Mouse (Mus musculus) intestine, embryonic 16.5 days (tissue): ENCODE measurements around the gene Gm21440. TPM values are rescaled to one million over a fixed set of nuclear protein-coding genes. Genes with fewer than 3 reads are reported as not detected.
"Not testable (repeated sequence)": the region's sequence is repeated elsewhere in the genome, so short reads cannot be mapped to it uniquely, and the experiment has no call there.

Experiments used
- ATAC-seq: fragments of 200-750 bp; cut with Nextera tagmentation; 2 replicates; pipeline ENCODE4 v1.8.0; 2017; ENCODE audit warnings: moderate TSS enrichment, moderate library complexity
- H3K27ac ChIP-seq: fragments of 300-500 bp; sonication (generic); 2 replicates; pipeline ENCODE4 v1.5.1; 2014; ENCODE audit warnings: mild to moderate bottlenecking, low read length
- H3K27me3 ChIP-seq: fragments of 300-500 bp; sonication (generic); replicated peaks from 2 replicates; pipeline ENCODE4 v1.6.1; 2014; ENCODE audit warnings: low read length, control low read depth, mixed read lengths; ENCODE audit not compliant: control insufficient read depth, insufficient read depth
- H3K36me3 ChIP-seq: fragments of 300-500 bp; sonication (generic); 2 replicates; pipeline ENCODE4 v1.6.1; 2014; ENCODE audit warnings: low read length, control low read depth; ENCODE audit not compliant: control insufficient read depth, insufficient read depth
- H3K4me1 ChIP-seq: fragments of 300-500 bp; sonication (generic); 2 replicates; pipeline ENCODE4 v1.6.1; 2014; ENCODE audit warnings: low read length, control low read depth, mixed read lengths; ENCODE audit not compliant: control insufficient read depth, insufficient read depth
- H3K4me2 ChIP-seq: fragments of 300-500 bp; sonication (generic); 2 replicates; pipeline ENCODE4 v1.6.1; 2014; ENCODE audit warnings: low read depth, low read length, control low read depth
- H3K4me3 ChIP-seq: fragments of 300-500 bp; sonication (generic); 2 replicates; pipeline ENCODE4 v1.5.1; 2014; ENCODE audit warnings: mild to moderate bottlenecking, low read length
- H3K9ac ChIP-seq: fragments of 300-500 bp; sonication (generic); 2 replicates; pipeline ENCODE4 v1.6.1; 2014; ENCODE audit warnings: low read depth, low read length
- H3K9me3 ChIP-seq: fragments of 300-500 bp; sonication (generic); 2 replicates; pipeline ENCODE4 v1.6.1; 2016; ENCODE audit warnings: low read length, control low read depth; ENCODE audit not compliant: control insufficient read depth
- WGBS: fragments of 180-500 bp; shearing (Covaris S2); extraction: QIAGEN DNeasy Blood & Tissue Kit; methylation state at CpG from one replicate; pipeline ENCODE4 v1.1.7; 2014; 5-methylcytosine and 5-hydroxymethylcytosine counted together
- polyA plus RNA-seq: library from polyadenylated mRNA; unstranded; fragments of >200 nt; fragmentation: Nextera tagmentation; extraction: Ambion mirVana; gene quantifications from 2 replicates; pipeline ENCODE4 v1.2.1, GENCODE M21; 2015

The Gm21440 gene
- not detected in 2 replicates for polyA plus RNA-seq

GRCm38 (mm10) chrY:13252091-13252490 is at the start of gene Gm21440, which contains the start of gene Gm21454:
Gene Gm21440 (plus strand): TSS chrY:13252391.
Gene Gm21454 (plus strand): TSS chrY:13252442.
- ATAC-seq, H3K4me3 ChIP-seq, H3K27ac ChIP-seq, H3K36me3 ChIP-seq, H3K27me3 ChIP-seq, H3K4me2 ChIP-seq, H3K9me3 ChIP-seq, H3K9ac ChIP-seq, H3K4me1 ChIP-seq: not testable (repeated sequence)

GRCm38 (mm10) chrY:13223828-13224227 is 28.4 kb upstream of the Gm21440 start, which contains the start of gene Gm21828:
Gene Gm21828 (minus strand): TSS chrY:13223928.
- WGBS, result no CpG with 5 or more reads among the region's 3 CpGs
- H3K4me1 ChIP-seq, result not testable (repeated sequence)

More at GRCm38 (mm10) chrY:13223828-13224227, 28.4 kb upstream of the Gm21440 start, which contains the start of gene Gm21828:
- not testable (repeated sequence) for H3K9me3 ChIP-seq, H3K4me2 ChIP-seq, H3K36me3 ChIP-seq, ATAC-seq, H3K27me3 ChIP-seq, H3K27ac ChIP-seq, H3K4me3 ChIP-seq, H3K9ac ChIP-seq

Other genes with a start within 250 kb of the Gm21440 start
- gene Gm20807, start 209.5 kb upstream of the Gm21440 start, polyA plus RNA-seq, result not detected in 2 replicates
- gene Gm21891, start 118.9 kb upstream of the Gm21440 start, polyA plus RNA-seq, result not detected in 2 replicates
- not detected in 2 replicates for gene Gm21425, start 90.4 kb upstream of the Gm21440 start, polyA plus RNA-seq
- not detected in 2 replicates for gene Gm21828, start 28.5 kb upstream of the Gm21440 start, polyA plus RNA-seq
- not detected in 2 replicates for gene Gm21454, start 51 bp downstream of the Gm21440 start, polyA plus RNA-seq
- not detected in 2 replicates for gene Gm21725, start 96.7 kb downstream of the Gm21440 start, polyA plus RNA-seq
- not detected in 2 replicates for gene Gm21866, start 213.2 kb downstream of the Gm21440 start, polyA plus RNA-seq
- gene Gm20773, start 241.6 kb downstream of the Gm21440 start, polyA plus RNA-seq, result not detected in 2 replicates